Mouse (Mus musculus): ENCODE data around the gene Usp33. TPM values are rescaled to one million over a fixed set of nuclear protein-coding genes. Genes with fewer than 3 reads are reported as not detected.

Gene Usp33
- polyA plus RNA-seq, 1 experiment = 12.4 TPM

DNA sequence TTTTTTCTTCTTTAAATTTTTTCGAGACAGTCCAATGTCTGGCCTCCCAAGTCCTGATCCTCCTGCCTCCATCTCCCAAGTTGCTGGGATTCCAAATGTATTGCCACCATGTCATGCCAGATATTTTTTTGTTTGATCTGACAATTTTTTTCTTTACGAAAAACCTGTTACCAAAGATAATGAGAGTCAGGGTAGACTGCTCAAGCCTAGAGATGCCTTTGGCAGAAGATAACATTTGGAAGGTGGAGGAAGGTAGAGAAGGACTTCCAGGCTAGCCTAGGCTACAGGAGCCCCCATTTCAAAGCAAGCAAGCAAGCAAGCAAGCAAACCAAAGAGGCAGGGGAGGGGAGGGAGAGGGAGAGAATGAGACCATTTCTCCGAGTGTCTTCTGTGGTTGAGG is 949 bp downstream of the Usp33 start:
- WGBS = 30% methylated on average over 3 of the region's 3 CpGs
- TF ChIP-seq CTCF (IDR thresholded peaks at IDR 0.05; ENCODE audit: extremely low read depth, insufficient read length, insufficient replicate concordance, low read depth, low read length) (no peak), POLR2A (IDR thresholded peaks at IDR 0.05; ENCODE audit: low read depth, low read length) (no peak)
- Histone ChIP-seq H3K27ac (ENCODE audit: insufficient read depth, low read depth, low read length) (no peak overlapping the region), H3K4me1 (ENCODE audit: control insufficient read depth, insufficient read depth, insufficient read length, low read length) (peaks cover 18% of the 10 kb centered on the region), H3K36me3 (ENCODE audit: control insufficient read depth, insufficient read depth, low read length) (no peaks in the 10 kb centered on the region; the same call in 1 of the 2 replicates), H3K27me3 (ENCODE audit: control insufficient read depth, insufficient read depth, low read length) (no peaks in the 10 kb centered on the region), H3K4me3 (ENCODE audit: low read depth, low read length) (peak overlapping the region; percentile 84)

DNA sequence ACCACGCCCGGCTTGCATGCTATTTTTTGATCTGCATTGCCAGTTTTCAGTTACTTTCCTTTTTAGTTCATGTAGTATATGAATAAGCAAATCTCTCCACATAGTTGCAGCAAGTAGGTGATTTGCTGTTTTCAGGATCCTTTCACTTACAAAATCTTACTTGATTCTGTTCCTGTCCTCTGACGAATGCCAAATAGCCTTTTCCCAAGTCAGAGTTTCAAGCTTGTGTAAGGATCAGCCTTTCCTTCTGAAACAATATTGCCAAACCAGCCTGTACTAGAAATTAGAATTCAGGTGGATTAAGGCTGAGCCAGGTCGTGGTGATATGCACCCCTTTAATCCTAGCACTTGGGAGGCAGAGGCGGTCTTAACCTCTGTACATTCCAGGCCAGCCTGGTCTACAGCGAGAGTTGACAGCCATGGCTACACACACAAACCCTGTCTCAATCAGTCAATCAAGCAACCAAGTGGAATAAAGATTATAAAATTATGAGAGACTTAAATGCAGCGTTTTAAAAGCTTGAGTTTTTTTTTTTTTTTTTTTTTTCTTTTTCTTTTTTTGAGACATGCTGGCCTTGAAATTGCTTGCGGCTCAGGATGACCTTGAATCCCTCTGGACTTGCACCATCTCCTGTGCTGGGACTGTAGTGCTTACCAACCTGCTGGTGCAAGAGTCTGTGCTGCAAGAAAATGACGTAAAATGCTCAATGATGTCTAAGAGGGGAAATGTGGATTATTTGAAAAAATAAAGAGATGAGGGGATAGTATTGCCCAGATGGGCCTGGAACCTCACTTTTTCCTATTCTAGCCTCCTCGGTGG is 1.9 kb downstream of the Usp33 start:
- H3K4me3 ChIP-seq (ENCODE audit: low read depth, low read length) = no peak overlapping the region
- H3K4me1 ChIP-seq (ENCODE audit: control insufficient read depth, insufficient read depth, insufficient read length, low read length) = peaks cover 22% of the 10 kb centered on the region
- H3K27ac ChIP-seq (ENCODE audit: insufficient read depth, low read depth, low read length) = no peak overlapping the region
- no peaks in the 10 kb centered on the region for H3K27me3 ChIP-seq (ENCODE audit: control insufficient read depth, insufficient read depth, low read length)
- H3K36me3 ChIP-seq (ENCODE audit: control insufficient read depth, insufficient read depth, low read length) = no peaks in the 10 kb centered on the region; the same call in 1 of the 2 replicates
- no peak for TF ChIP-seq POLR2A (IDR thresholded peaks at IDR 0.05; ENCODE audit: low read depth, low read length)
- no peak for TF ChIP-seq CTCF (IDR thresholded peaks at IDR 0.05; ENCODE audit: extremely low read depth, insufficient read length, insufficient replicate concordance, low read depth, low read length)
- WGBS = 79% methylated on average over 10 of the region's 10 CpGs

GRCm38 (mm10) chr3:152350431-152350830 is 4.2 kb downstream of the Usp33 start:
- Histone ChIP-seq H3K4me3 (ENCODE audit: low read depth, low read length) (no peak overlapping the region), H3K36me3 (ENCODE audit: control insufficient read depth, insufficient read depth, low read length) (no peaks in the 10 kb centered on the region; the same call in 1 of the 2 replicates), H3K27me3 (ENCODE audit: control insufficient read depth, insufficient read depth, low read length) (no peaks in the 10 kb centered on the region), H3K27ac (ENCODE audit: insufficient read depth, low read depth, low read length) (peak overlapping the region; percentile 62), H3K4me1 (ENCODE audit: control insufficient read depth, insufficient read depth, insufficient read length, low read length) (peaks cover 24% of the 10 kb centered on the region)
- WGBS = 32% methylated on average over 3 of the region's 3 CpGs
- TF ChIP-seq CTCF (IDR thresholded peaks at IDR 0.05; ENCODE audit: extremely low read depth, insufficient read length, insufficient replicate concordance, low read depth, low read length) (no peak), POLR2A (IDR thresholded peaks at IDR 0.05; ENCODE audit: low read depth, low read length) (no peak)

GRCm38 (mm10) chr3:152350966-152351365 is 4.7 kb downstream of the Usp33 start:
- Histone ChIP-seq H3K4me3 (ENCODE audit: low read depth, low read length) (no peak overlapping the region), H3K27ac (ENCODE audit: insufficient read depth, low read depth, low read length) (peak overlapping the region; percentile 6; the same call in 1 of the 2 replicates), H3K27me3 (ENCODE audit: control insufficient read depth, insufficient read depth, low read length) (no peaks in the 10 kb centered on the region), H3K4me1 (ENCODE audit: control insufficient read depth, insufficient read depth, insufficient read length, low read length) (peaks cover 24% of the 10 kb centered on the region), H3K36me3 (ENCODE audit: control insufficient read depth, insufficient read depth, low read length) (no peaks in the 10 kb centered on the region; the same call in 1 of the 2 replicates)
- 27% methylated on average over 5 of the region's 5 CpGs for whole genome bisulfite sequencing
- TF ChIP-seq CTCF (IDR thresholded peaks at IDR 0.05; ENCODE audit: extremely low read depth, insufficient read length, insufficient replicate concordance, low read depth, low read length) (no peak), POLR2A (IDR thresholded peaks at IDR 0.05; ENCODE audit: low read depth, low read length) (no peak)

DNA sequence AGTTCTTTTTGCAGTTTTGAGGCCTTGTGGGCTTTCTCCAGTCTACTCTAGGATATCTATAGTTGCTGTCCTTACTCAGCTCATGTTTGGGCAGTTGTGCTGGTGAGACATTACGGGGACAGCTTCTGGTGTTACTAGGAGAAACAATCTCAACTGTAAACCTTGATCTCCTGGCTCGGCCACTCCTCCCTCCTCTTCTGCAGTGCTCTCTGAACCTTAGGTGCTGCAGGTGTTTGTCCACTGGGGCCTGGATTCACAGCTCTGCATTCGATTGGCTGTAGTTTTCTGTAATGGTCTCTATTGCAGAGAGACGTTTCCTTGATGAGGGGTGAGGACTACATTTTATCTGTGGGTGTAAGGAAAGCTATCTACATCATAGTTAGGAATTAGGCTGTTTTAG is 6.0 kb downstream of the Usp33 start:
- Histone ChIP-seq H3K27ac (ENCODE audit: insufficient read depth, low read depth, low read length) (peak overlapping the region; percentile 48; the same call in 1 of the 2 replicates), H3K36me3 (ENCODE audit: control insufficient read depth, insufficient read depth, low read length) (no peaks in the 10 kb centered on the region; the same call in 1 of the 2 replicates), H3K27me3 (ENCODE audit: control insufficient read depth, insufficient read depth, low read length) (no peaks in the 10 kb centered on the region), H3K4me3 (ENCODE audit: low read depth, low read length) (no peak overlapping the region), H3K4me1 (ENCODE audit: control insufficient read depth, insufficient read depth, insufficient read length, low read length) (peaks cover 24% of the 10 kb centered on the region)
- no peak for TF ChIP-seq POLR2A (IDR thresholded peaks at IDR 0.05; ENCODE audit: low read depth, low read length)
- 32% methylated on average over 4 of the region's 4 CpGs for WGBS

DNA sequence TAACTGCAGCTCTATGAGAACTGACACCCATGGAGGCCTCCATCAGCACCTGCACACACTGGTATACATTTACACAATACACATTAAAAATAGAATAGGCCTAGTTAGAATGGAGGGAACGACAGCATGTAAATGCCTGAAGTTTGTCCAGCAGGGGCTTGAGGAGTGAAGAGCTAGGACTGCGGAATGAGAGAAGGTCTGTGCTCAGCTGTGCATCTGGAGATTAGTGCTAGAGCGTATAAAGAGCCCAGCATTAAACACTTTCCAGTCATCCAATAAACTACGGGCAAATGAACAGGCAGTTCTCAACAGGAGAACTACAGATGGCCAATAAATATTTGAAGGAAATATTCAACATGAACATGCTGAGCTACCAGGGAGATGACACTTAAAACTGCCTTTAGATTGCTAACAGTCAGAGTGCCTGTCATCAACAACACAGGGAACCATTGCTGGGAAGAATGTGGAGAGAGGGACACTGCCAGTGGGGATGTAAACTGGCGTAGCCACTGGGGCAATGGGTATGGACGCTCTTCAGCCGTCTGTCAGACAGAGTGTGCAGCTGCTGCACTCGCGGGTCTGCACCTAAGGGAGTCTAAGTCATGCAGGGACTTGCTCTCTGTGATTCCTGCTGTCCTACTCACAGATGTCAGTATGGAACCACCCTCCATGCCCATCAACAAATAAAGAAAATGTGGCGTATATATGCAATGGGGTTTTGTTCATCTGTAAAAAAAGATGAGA is 7.3 kb downstream of the Usp33 start:
- Histone ChIP-seq H3K4me3 (ENCODE audit: low read depth, low read length) (no peak overlapping the region), H3K27me3 (ENCODE audit: control insufficient read depth, insufficient read depth, low read length) (no peaks in the 10 kb centered on the region), H3K27ac (ENCODE audit: insufficient read depth, low read depth, low read length) (no peak overlapping the region), H3K36me3 (ENCODE audit: control insufficient read depth, insufficient read depth, low read length) (peaks cover 2% of the 10 kb centered on the region; the same call in 1 of the 2 replicates), H3K4me1 (ENCODE audit: control insufficient read depth, insufficient read depth, insufficient read length, low read length) (peaks cover 20% of the 10 kb centered on the region)
- 66% methylated on average over 10 of the region's 10 CpGs for WGBS
- TF ChIP-seq CTCF (IDR thresholded peaks at IDR 0.05; ENCODE audit: extremely low read depth, insufficient read length, insufficient replicate concordance, low read depth, low read length) (no peak), POLR2A (IDR thresholded peaks at IDR 0.05; ENCODE audit: low read depth, low read length) (no peak)

GRCm38 (mm10) chr3:152355361-152355760 is 9.1 kb downstream of the Usp33 start:
- H3K36me3 ChIP-seq (ENCODE audit: control insufficient read depth, insufficient read depth, low read length) = peaks cover 9% of the 10 kb centered on the region
- 31% methylated on average over 5 of the region's 5 CpGs for WGBS
- no peak overlapping the region for H3K4me3 ChIP-seq (ENCODE audit: low read depth, low read length)
- no peak overlapping the region for H3K27ac ChIP-seq (ENCODE audit: insufficient read depth, low read depth, low read length)
- peaks cover 17% of the 10 kb centered on the region for H3K4me1 ChIP-seq (ENCODE audit: control insufficient read depth, insufficient read depth, insufficient read length, low read length)
- TF ChIP-seq CTCF (IDR thresholded peaks at IDR 0.05; ENCODE audit: extremely low read depth, insufficient read length, insufficient replicate concordance, low read depth, low read length) = no peak
- no peak for TF ChIP-seq POLR2A (IDR thresholded peaks at IDR 0.05; ENCODE audit: low read depth, low read length)
- no peaks in the 10 kb centered on the region for H3K27me3 ChIP-seq (ENCODE audit: control insufficient read depth, insufficient read depth, low read length)
